Mouse (Mus musculus) embryonic facial prominence, embryonic 13.5 days (tissue): Measurements from ENCODE around the gene Amacr. TPM values are rescaled to one million over a fixed set of nuclear protein-coding genes. Genes with fewer than 3 reads are reported as not detected.

Source experiments
- ATAC-seq: fragments of 200-750 bp; cut with Nextera tagmentation; 2 replicates; pipeline ENCODE4 v1.8.0; 2017; ENCODE audit warnings: low read depth; ENCODE audit not compliant: insufficient number of reproducible peaks, insufficient read depth, low FRiP score, low TSS enrichment
- H3K27ac ChIP-seq: fragments of 300-500 bp; sonication (generic); 2 replicates; pipeline ENCODE4 v1.5.1; 2015; ENCODE audit warnings: moderate library complexity, mild to moderate bottlenecking, inconsistent platforms
- H3K27me3 ChIP-seq: fragments of 300-500 bp; sonication (generic); 2 replicates; pipeline ENCODE4 v1.6.1; 2015; ENCODE audit warnings: mild to moderate bottlenecking, inconsistent platforms
- H3K36me3 ChIP-seq: fragments of 300-500 bp; sonication (generic); 2 replicates; pipeline ENCODE4 v1.6.1; 2015; ENCODE audit warnings: mild to moderate bottlenecking, inconsistent platforms
- H3K4me1 ChIP-seq: fragments of 300-500 bp; sonication (generic); 2 replicates; pipeline ENCODE4 v1.6.1; 2015; ENCODE audit warnings: inconsistent platforms
- H3K4me2 ChIP-seq: fragments of 300-500 bp; sonication (generic); 2 replicates; pipeline ENCODE4 v1.6.1; 2015; ENCODE audit warnings: moderate library complexity, mild to moderate bottlenecking, inconsistent platforms
- H3K4me3 ChIP-seq: fragments of 300-500 bp; sonication (generic); 2 replicates; pipeline ENCODE4 v1.5.1; 2015; ENCODE audit warnings: mild to moderate bottlenecking, inconsistent platforms
- H3K9ac ChIP-seq: fragments of 300-500 bp; sonication (generic); 2 replicates; pipeline ENCODE4 v1.6.1; 2015; ENCODE audit warnings: mild to moderate bottlenecking, inconsistent platforms
- H3K9me3 ChIP-seq: fragments of 300-500 bp; sonication (generic); 2 replicates; pipeline ENCODE4 v1.6.1; 2016; ENCODE audit warnings: inconsistent platforms
- WGBS: fragments of 180-500 bp; shearing (Covaris S2); methylation state at CpG from one replicate; pipeline ENCODE4 v1.1.7; 2015; ENCODE audit warnings: mixed read lengths; 5-methylcytosine and 5-hydroxymethylcytosine counted together
- polyA plus RNA-seq: library from polyadenylated mRNA; unstranded; fragments of >200 nt; fragmentation: Nextera tagmentation; extraction: Ambion mirVana; gene quantifications from 2 replicates; pipeline ENCODE4 v1.2.1, GENCODE M21; 2015

Gene Amacr
- polyA plus RNA-seq, 1 experiment from 2014 or later = 18.7 TPM

DNA sequence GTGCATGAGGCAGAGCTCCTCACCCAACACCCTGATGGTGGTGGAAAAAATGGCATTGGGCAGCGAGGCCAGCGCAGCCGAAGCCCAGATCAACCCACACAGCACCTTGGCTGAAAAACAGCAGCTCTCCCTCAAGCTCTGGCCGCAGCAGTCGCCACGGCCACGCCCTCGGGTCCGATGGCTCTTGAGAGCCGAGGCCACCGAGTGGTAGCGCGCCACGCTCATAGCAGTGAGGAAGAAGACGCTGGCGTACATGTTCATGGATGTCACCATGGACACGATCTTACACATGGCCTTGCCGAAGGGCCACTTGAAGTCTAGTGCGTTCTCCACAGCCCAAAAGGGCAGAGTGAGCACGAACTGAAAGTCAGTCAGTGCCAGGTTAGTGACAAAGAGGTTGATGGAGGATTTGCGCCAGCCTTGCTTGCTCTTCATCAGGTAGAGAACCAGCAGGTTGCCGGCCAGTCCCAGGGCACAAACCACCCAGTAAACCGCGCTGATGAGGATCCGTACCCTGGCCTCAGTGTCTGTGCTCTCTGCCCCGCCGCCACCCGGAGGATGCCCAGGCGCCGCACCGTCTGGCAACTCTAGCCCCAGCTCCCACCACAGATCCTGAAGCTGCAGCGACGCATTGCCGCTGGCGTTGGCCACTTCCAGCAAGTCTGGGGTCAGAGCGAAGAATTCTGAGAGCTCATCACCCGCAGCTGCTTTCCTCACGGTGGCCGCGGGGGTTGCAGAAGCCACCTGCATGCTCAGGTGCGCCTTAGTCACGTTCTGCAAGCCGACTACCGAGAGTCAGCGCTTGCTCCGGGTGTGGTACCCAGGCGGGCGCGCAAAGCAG, 55.2 kb downstream of the Amacr start:
- Histone ChIP-seq H3K9me3 (no peaks in the 10 kb centered on the region), H3K4me3 (peak overlapping the region; percentile 42), H3K4me2 (peak overlapping the region; percentile 74), H3K36me3 (no peaks in the 10 kb centered on the region), H3K9ac (peak overlapping the region; percentile 44; the same call in 1 of the 2 replicates), H3K27me3 (peaks cover 55% of the 10 kb centered on the region), H3K27ac (no peak overlapping the region), H3K4me1 (peaks cover 29% of the 10 kb centered on the region)
- ATAC-seq = no peak
- 2% methylated on average over 49 of the region's 49 CpGs for WGBS

DNA sequence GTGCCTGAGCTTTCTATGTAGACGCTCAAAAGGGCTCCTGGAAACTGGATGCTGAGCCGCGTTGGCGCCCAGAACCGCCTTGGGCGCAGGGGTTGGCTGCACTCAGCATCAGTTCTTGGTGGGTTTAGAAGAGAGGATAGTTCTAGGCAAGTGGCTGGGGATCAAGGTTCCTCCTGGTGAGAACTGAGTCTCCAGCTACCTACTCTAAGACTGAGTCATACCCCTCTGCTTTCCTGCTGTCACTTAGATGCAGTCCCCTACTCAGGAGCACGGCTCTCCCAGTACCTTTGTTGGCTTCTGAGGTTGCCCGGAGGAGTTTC, 55.8 kb downstream of the Amacr start:
- H3K4me2 ChIP-seq = peak overlapping the region; percentile 74
- no peak for ATAC-seq
- no peak overlapping the region for H3K27ac ChIP-seq
- WGBS = 3% methylated on average over 8 of the region's 8 CpGs
- peak overlapping the region; percentile 44; the same call in 1 of the 2 replicates for H3K9ac ChIP-seq
- no peaks in the 10 kb centered on the region for H3K36me3 ChIP-seq
- no peaks in the 10 kb centered on the region for H3K9me3 ChIP-seq
- H3K4me1 ChIP-seq = peaks cover 29% of the 10 kb centered on the region
- peak overlapping the region; percentile 42 for H3K4me3 ChIP-seq
- H3K27me3 ChIP-seq = peaks cover 55% of the 10 kb centered on the region

DNA sequence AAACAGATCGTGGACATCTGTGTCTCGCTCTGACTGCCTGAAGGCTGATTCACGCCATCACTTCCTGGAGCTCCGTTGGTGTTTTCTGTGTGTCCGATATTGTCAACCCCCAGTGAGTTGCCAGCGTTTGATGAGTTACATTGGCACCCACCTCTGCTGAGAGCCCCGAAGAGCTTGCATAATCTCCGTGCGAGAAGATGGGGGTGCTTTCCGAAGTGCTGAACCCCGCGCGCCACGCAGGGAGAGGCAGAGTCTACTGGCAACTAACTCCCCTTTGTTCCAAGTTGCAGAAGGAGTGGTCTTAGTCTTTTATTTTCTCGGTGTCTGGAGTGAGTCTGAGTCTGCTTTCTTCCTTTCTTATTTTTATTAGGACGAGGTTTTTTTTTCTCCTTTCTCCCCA, 56.2 kb downstream of the Amacr start, which contains the start of gene Rxfp3:
Gene Rxfp3, minus strand, starts transcription at position 281 of the 400 bp plus-strand sequence.
- no peaks in the 10 kb centered on the region for H3K9me3 ChIP-seq
- H3K27me3 ChIP-seq = peaks cover 55% of the 10 kb centered on the region
- peak within 1 kb of the TSS; percentile 44; the same call in 1 of the 2 replicates for H3K9ac ChIP-seq
- no peak for ATAC-seq
- peak within 1 kb of the TSS; percentile 74 for H3K4me2 ChIP-seq
- 3% methylated on average over 16 of the region's 16 CpGs for WGBS
- no peak within 1 kb of the TSS for H3K27ac ChIP-seq
- peak within 1 kb of the TSS; percentile 42 for H3K4me3 ChIP-seq
- no peaks in the 10 kb centered on the region for H3K36me3 ChIP-seq
- peaks cover 29% of the 10 kb centered on the region for H3K4me1 ChIP-seq

GRCm38 (mm10) chr15:11038476-11038875, 56.9 kb downstream of the Amacr start:
- Histone ChIP-seq H3K36me3 (no peaks in the 10 kb centered on the region), H3K9me3 (no peaks in the 10 kb centered on the region), H3K9ac (no peak overlapping the region), H3K27me3 (peaks cover 49% of the 10 kb centered on the region), H3K4me2 (peak overlapping the region; percentile 74), H3K4me1 (peaks cover 29% of the 10 kb centered on the region), H3K4me3 (no peak overlapping the region), H3K27ac (no peak overlapping the region)
- no peak for ATAC-seq
- WGBS = 2% methylated on average over 12 of the region's 12 CpGs

DNA sequence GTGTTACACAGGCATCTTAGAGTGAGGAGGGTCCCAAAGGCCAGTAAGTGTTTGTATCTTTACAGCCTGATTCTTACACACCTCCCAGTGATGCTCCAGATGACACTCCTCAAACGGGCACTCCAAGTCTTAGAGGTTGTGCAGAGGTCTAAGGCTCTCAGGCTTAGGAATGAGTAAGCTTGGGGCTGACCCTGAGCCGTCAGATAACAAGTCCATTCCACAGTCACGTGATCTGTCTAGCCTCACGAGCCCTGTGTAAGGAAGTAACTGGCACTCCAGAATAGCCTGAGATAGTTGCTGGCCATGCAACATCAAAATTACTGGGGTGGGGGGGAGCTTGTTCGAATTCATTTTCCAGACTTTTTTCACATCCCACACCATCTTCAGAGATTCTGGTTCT, 58.5 kb downstream of the Amacr start:
- Histone ChIP-seq H3K27ac (no peak overlapping the region), H3K27me3 (peaks cover 33% of the 10 kb centered on the region), H3K36me3 (no peaks in the 10 kb centered on the region), H3K9me3 (no peaks in the 10 kb centered on the region), H3K4me3 (no peak overlapping the region), H3K9ac (0 out of 2 replicates have a peak overlapping the region, but pooled peaks have one; percentile 12), H3K4me1 (peaks cover 29% of the 10 kb centered on the region), H3K4me2 (no peak overlapping the region)
- 64% methylated on average over 5 of the region's 5 CpGs for WGBS
- no peak for ATAC-seq

GRCm38 (mm10) chr15:11041229-11041628, 59.7 kb downstream of the Amacr start:
- Histone ChIP-seq H3K36me3 (no peaks in the 10 kb centered on the region), H3K27me3 (peaks cover 22% of the 10 kb centered on the region), H3K4me1 (peaks cover 22% of the 10 kb centered on the region), H3K9me3 (no peaks in the 10 kb centered on the region), H3K27ac (no peak overlapping the region), H3K4me2 (no peak overlapping the region), H3K4me3 (no peak overlapping the region), H3K9ac (no peak overlapping the region)
- no peak for ATAC-seq
- WGBS = 88% methylated on average over 2 of the region's 2 CpGs

DNA sequence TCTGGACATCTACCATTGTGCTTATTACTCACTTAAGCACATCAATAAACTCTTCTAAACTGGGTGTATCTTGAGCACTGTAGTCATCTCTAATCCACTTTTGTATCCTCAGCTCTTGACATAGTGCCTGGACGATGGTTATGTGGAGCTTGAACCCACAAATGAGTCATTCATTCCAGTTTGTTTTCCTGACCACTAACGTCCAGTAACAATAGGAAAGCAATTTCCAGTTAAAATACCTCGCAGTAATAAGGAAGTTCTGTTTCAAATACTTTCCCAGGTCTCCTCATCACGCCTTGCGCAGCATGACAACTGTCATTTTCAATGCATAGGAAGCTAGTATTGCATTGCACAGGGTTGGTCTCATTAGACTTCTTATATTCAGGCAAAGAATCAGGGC, 61.3 kb downstream of the Amacr start:
- Histone ChIP-seq H3K27me3 (peaks cover 6% of the 10 kb centered on the region), H3K36me3 (no peaks in the 10 kb centered on the region), H3K4me1 (peaks cover 6% of the 10 kb centered on the region; the same call in 1 of the 2 replicates), H3K9ac (no peak overlapping the region), H3K9me3 (no peaks in the 10 kb centered on the region), H3K4me3 (no peak overlapping the region), H3K27ac (no peak overlapping the region), H3K4me2 (no peak overlapping the region)
- ATAC-seq = no peak
- 82% methylated on average over 5 of the region's 5 CpGs for WGBS

Other genes starting within 250 kb of the Amacr start
- gene C1qtnf3, start 29.4 kb upstream of the Amacr start, polyA plus RNA-seq = 4.2 and 7.0 TPM in 2 replicates
- gene Slc45a2, start 19.0 kb downstream of the Amacr start, polyA plus RNA-seq = 0.72 and 0.81 TPM in 2 replicates
- 2.7 and 3.0 TPM in 2 replicates for gene Rxfp3, start 56.2 kb downstream of the Amacr start, polyA plus RNA-seq
- gene Adamts12, start 83.0 kb downstream of the Amacr start, polyA plus RNA-seq = 6.0 and 6.6 TPM in 2 replicates